Mouse (Mus musculus) adrenal gland, postnatal 25 days (tissue): Measurements from ENCODE around the gene Zfp37. TPM values are rescaled to one million over a fixed set of nuclear protein-coding genes. Genes with fewer than 3 reads are reported as not detected.
"Not testable (repeated sequence)": the region's sequence is repeated elsewhere in the genome, so short reads cannot be mapped to it uniquely, and the experiment has no call there.

ENCODE experiments used
- DNase-seq: peaks from one replicate; pipeline ENCODE4 v3.0.0; 2021; ENCODE audit warnings: mixed read lengths
- long read RNA-seq: library from polyadenylated mRNA; stranded (forward); transcript quantifications from one replicate; pipeline ENCODE4 v2.0.0, GENCODE M21; 2021
- total RNA-seq: library from RNA; stranded (reverse); gene quantifications from 2 replicates; pipeline ENCODE4 v1.2.3, GENCODE M21; 2021

The Zfp37 gene
- total RNA-seq = 3.8 and 5.2 TPM in 2 replicates
- long read RNA-seq, partial matches to known transcripts = 0 of 3 reads
- long read RNA-seq, other reads (novel, unspliced or antisense) = 0 of 3 reads

- DNase-seq = peak; percentile 9
These were observed at the start of gene Zfp37 for GRCm38 (mm10) chr4:62230769-62231168. TSS of gene Zfp37 (minus strand) at chr4:62231047.

- no peak for DNase-seq
These were observed 47.2 kb upstream of the Zfp37 start for GRCm38 (mm10) chr4:62278081-62278480.

- DNase-seq = no peak
These were observed 46.4 kb upstream of the Zfp37 start for GRCm38 (mm10) chr4:62277222-62277621.

GRCm38 (mm10) chr4:62276642-62277041 lies 45.8 kb upstream of the Zfp37 start:
- no peak for DNase-seq

- no peak for DNase-seq
These were observed 44.1 kb upstream of the Zfp37 start for GRCm38 (mm10) chr4:62274841-62275536.

GRCm38 (mm10) chr4:62273916-62274315 lies 43.1 kb upstream of the Zfp37 start:
- DNase-seq = no peak

GRCm38 (mm10) chr4:62272696-62273095 lies 41.8 kb upstream of the Zfp37 start:
- no peak for DNase-seq

GRCm38 (mm10) chr4:62267101-62267500 lies 36.3 kb upstream of the Zfp37 start:
- DNase-seq = no peak

- DNase-seq = not testable (repeated sequence)
These were observed 35.2 kb upstream of the Zfp37 start for GRCm38 (mm10) chr4:62266016-62266415.

GRCm38 (mm10) chr4:62265154-62265836 lies 34.4 kb upstream of the Zfp37 start:
- DNase-seq = no peak

- no peak for DNase-seq
These were observed 32.4 kb upstream of the Zfp37 start for GRCm38 (mm10) chr4:62263133-62263844.

GRCm38 (mm10) chr4:62262276-62262675 lies 31.4 kb upstream of the Zfp37 start, which contains the start of gene Slc31a2:
TSS of gene Slc31a2 (plus strand) at chr4:62262562.
- DNase-seq = no peak

GRCm38 (mm10) chr4:62256931-62257330 lies 26.1 kb upstream of the Zfp37 start:
- peak; percentile 66 for DNase-seq

GRCm38 (mm10) chr4:62254551-62254950 lies 23.7 kb upstream of the Zfp37 start:
- DNase-seq = no peak

GRCm38 (mm10) chr4:62251776-62252175 lies 20.9 kb upstream of the Zfp37 start:
- no peak for DNase-seq

- no peak for DNase-seq
These were observed 20.2 kb upstream of the Zfp37 start for GRCm38 (mm10) chr4:62250896-62251544.

GRCm38 (mm10) chr4:62248328-62248727 lies 17.5 kb upstream of the Zfp37 start:
- no peak for DNase-seq

- no peak for DNase-seq
These were observed 9.7 kb upstream of the Zfp37 start for GRCm38 (mm10) chr4:62240586-62240985.

GRCm38 (mm10) chr4:62230153-62230552 lies 694 bp downstream of the Zfp37 start:
- DNase-seq = no peak

GRCm38 (mm10) chr4:62229448-62229847 lies 1.4 kb downstream of the Zfp37 start:
- no peak for DNase-seq

- peak; percentile 55 for DNase-seq
These were observed 2.5 kb downstream of the Zfp37 start for GRCm38 (mm10) chr4:62228391-62228790.

GRCm38 (mm10) chr4:62213490-62213889 lies 17.4 kb downstream of the Zfp37 start:
- DNase-seq = no peak
